In genomic region chr7:112819833-112820232, GRCm38 (mm10) we compare ENCODE assay signal across 27 mouse cellular contexts.
DNase-seq lines count a peak whose midpoint lies in the region; ATAC-seq and TF ChIP-seq lines count a peak whose summit lies in the region.
"Had no signal": no experiment of that assay in that cellular context is flagged by ENCODE, and none has a peak within 500 bp of the region (broad histone marks: within the 10 kb centered on the region; RNA-seq: fewer than 3 reads in every experiment).

No protein-coding gene starts in this region.

- H3K9me3 ChIP-seq in lung, postnatal 0 days (ENCODE audit: low read length) = no peaks in the 10 kb centered on the region
- H3K9me3 ChIP-seq in limb, embryonic 12.5 days = no peaks in the 10 kb centered on the region
- H3K9me3 ChIP-seq: embryonic facial prominence, embryonic 13.5 days; forebrain, embryonic 10.5 days; forebrain, embryonic 15.5 days; hindbrain, embryonic 13.5 days; lung, embryonic 15.5 days; megakaryocyte, embryonic 14.5 days; midbrain, embryonic 12.5 days; neural tube, embryonic 13.5 days had no signal

- no peaks in the 10 kb centered on the region for H3K36me3 ChIP-seq in kidney, adult 2 months (ENCODE audit: control insufficient read depth, insufficient read depth, low read length)
- H3K36me3 ChIP-seq in lung, postnatal 0 days (ENCODE audit: insufficient read depth, low read length) = no peaks in the 10 kb centered on the region
- H3K36me3 ChIP-seq in limb, embryonic 12.5 days = no peaks in the 10 kb centered on the region
- H3K36me3 ChIP-seq: embryonic facial prominence, embryonic 13.5 days; forebrain, embryonic 15.5 days; hindbrain, embryonic 13.5 days; lung, embryonic 15.5 days; midbrain, embryonic 12.5 days; neural tube, embryonic 13.5 days had no signal

- ATAC-seq in lung, postnatal 0 days = no peak
- no peak for ATAC-seq in limb, embryonic 12.5 days (ENCODE audit: insufficient number of reproducible peaks, insufficient read depth, low FRiP score, low TSS enrichment, low read depth)
- no peak for ATAC-seq in activated CD4-positive, CD25-positive, alpha-beta regulatory T cell, adult 4 months
- ATAC-seq: forebrain, embryonic 15.5 days; intestine, postnatal 0 days had no signal

- H3K27me3 ChIP-seq in kidney, adult 2 months (replicated peaks; ENCODE audit: control insufficient read depth, insufficient read depth, low read length) = no peaks in the 10 kb centered on the region
- H3K27me3 ChIP-seq in lung, postnatal 0 days (replicated peaks; ENCODE audit: insufficient read depth, low read length) = no peaks in the 10 kb centered on the region
- no peaks in the 10 kb centered on the region for H3K27me3 ChIP-seq in limb, embryonic 12.5 days
- H3K27me3 ChIP-seq: embryonic facial prominence, embryonic 13.5 days; forebrain, embryonic 15.5 days; lung, embryonic 15.5 days; midbrain, embryonic 12.5 days; neural tube, embryonic 13.5 days had no signal

- no peak for TF ChIP-seq EP300 in lung, postnatal 0 days (IDR thresholded peaks at IDR 0.05)

- H3K4me2 ChIP-seq in lung, postnatal 0 days (replicated peaks; ENCODE audit: low read depth, low read length) = no peak overlapping the region
- no peak overlapping the region for H3K4me2 ChIP-seq in limb, embryonic 12.5 days
- H3K4me2 ChIP-seq: embryonic facial prominence, embryonic 13.5 days; forebrain, embryonic 15.5 days; hindbrain, embryonic 13.5 days; liver, embryonic 11.5 days; lung, embryonic 15.5 days; midbrain, embryonic 12.5 days; neural tube, embryonic 13.5 days had no signal

- TF ChIP-seq POLR2A in kidney, adult 2 months (IDR thresholded peaks at IDR 0.05; ENCODE audit: low read depth, low read length) = no peak

- H3K27ac ChIP-seq in kidney, adult 2 months (ENCODE audit: insufficient read depth, low read depth, low read length) = peak overlapping the region; percentile 19; the same call in 1 of the 2 replicates
- H3K27ac ChIP-seq in lung, postnatal 0 days (ENCODE audit: low read length) = no peak overlapping the region
- H3K27ac ChIP-seq in limb, embryonic 12.5 days = peak overlapping the region; percentile 35; the same call in 1 of the 2 replicates
- H3K27ac ChIP-seq: embryonic facial prominence, embryonic 13.5 days; forebrain, embryonic 10.5 days; forebrain, embryonic 15.5 days; hindbrain, embryonic 13.5 days; layer of hippocampus, adult 2 months; lung, embryonic 15.5 days; midbrain, embryonic 12.5 days; neural tube, embryonic 13.5 days had no signal

- no peak for TF ChIP-seq CTCF in kidney, adult 2 months (conservative IDR thresholded peaks at IDR 0.05; ENCODE audit: insufficient read depth, insufficient read length, low read depth, low read length)
- TF ChIP-seq CTCF in lung, postnatal 0 days (IDR thresholded peaks at IDR 0.05) = no peak

- peak; percentile 39 for DNase-seq in kidney, adult 2 months
- DNase-seq in kidney, adult 18-20 months = no peak
- DNase-seq in lung, postnatal 0 days (ENCODE audit: low spot score) = peak; percentile 21
- DNase-seq in lung, postnatal 25 days (ENCODE audit: low spot score) = no peak
- DNase-seq: adrenal gland, postnatal 14 days; B cell, adult 2 months; cerebellum, adult 11-12 months; cerebellum, adult 9-11 months; gastrocnemius, postnatal 10 days; heart, postnatal 36 days; left cerebral cortex, postnatal 4 days; lung, postnatal 4 days; thymus, postnatal 4 days had no signal

- 27% methylated on average over 4 of the region's 4 CpGs for WGBS in kidney, adult 2 months
- 51% methylated on average over 4 of the region's 4 CpGs for WGBS in lung, postnatal 0 days
- 48% methylated on average over 4 of the region's 4 CpGs for WGBS in limb, embryonic 12.5 days

- H3K4me1 ChIP-seq in kidney, adult 2 months (ENCODE audit: control insufficient read depth, insufficient read depth, low read length) = peaks cover 27% of the 10 kb centered on the region
- H3K4me1 ChIP-seq in lung, postnatal 0 days (ENCODE audit: insufficient read depth, low read depth, low read length) = peaks cover 9% of the 10 kb centered on the region; the same call in 1 of the 2 replicates
- peaks cover 83% of the 10 kb centered on the region for H3K4me1 ChIP-seq in limb, embryonic 12.5 days (replicated peaks)
- H3K4me1 ChIP-seq: megakaryocyte, embryonic 14.5 days had no signal

- H3K4me3 ChIP-seq in kidney, adult 2 months (ENCODE audit: insufficient read depth, low read depth, low read length) = no peak overlapping the region
- no peak overlapping the region for H3K4me3 ChIP-seq in lung, postnatal 0 days (ENCODE audit: low read depth, low read length)
- no peak overlapping the region for H3K4me3 ChIP-seq in limb, embryonic 12.5 days (replicated peaks)
- H3K4me3 ChIP-seq: embryonic facial prominence, embryonic 13.5 days; forebrain, embryonic 10.5 days; forebrain, embryonic 15.5 days; hindbrain, embryonic 13.5 days; layer of hippocampus, adult 2 months; lung, embryonic 15.5 days; megakaryocyte, embryonic 14.5 days; midbrain, embryonic 12.5 days; myocyte; neural tube, embryonic 13.5 days had no signal

- no peak overlapping the region for H3K9ac ChIP-seq in lung, postnatal 0 days (replicated peaks; ENCODE audit: low read depth)
- no peak overlapping the region for H3K9ac ChIP-seq in limb, embryonic 12.5 days (replicated peaks)
- H3K9ac ChIP-seq: embryonic facial prominence, embryonic 13.5 days; forebrain, embryonic 15.5 days; hindbrain, embryonic 13.5 days; lung, embryonic 15.5 days; midbrain, embryonic 12.5 days; neural tube, embryonic 13.5 days had no signal

Comparison
In these comparisons a context has a peak if more than half of its experiments do, and no peak if none do; other contexts are left out.
1. DNase-seq: peak in kidney, adult 2 months (single experiment) and lung, postnatal 0 days (single experiment); none in kidney, adult 18-20 months (single experiment) and lung, postnatal 25 days (single experiment).